Mouse (Mus musculus) mouse trophoblast stem cell (cell line): ENCODE results near the gene Gsg1l.

Experiments used
- in situ Hi-C, 2 experiments: fragments of 300-500 bp; cut with MseI, MboI; formaldehyde crosslinking; loops; 2 replicates in 1 of 2; 3 replicates in 1 of 2; pipeline ENCODE4 v1.15.1; 2025

Gene Gsg1l

DNA sequence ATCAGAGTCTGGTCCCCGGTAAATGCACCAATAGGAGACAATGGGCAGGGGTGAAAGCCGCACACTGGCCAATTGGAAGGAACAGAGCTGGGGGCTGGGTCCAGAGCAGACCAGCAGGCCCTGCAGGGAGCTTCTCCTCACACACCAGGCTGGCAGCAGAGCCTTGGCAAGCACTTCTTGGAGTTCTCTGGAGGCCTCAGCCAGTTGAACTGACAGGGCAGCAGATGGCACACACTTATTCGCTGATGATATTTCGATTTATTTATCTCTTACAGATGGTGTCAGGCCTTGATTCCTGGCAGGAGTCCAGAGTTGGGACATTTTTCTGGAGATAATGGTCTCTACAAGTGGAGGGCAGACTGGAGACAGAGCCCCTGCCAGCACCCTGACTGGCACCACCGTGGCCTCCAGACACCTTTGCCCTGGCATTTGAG lies 49.4 kb downstream of the Gsg1l start:
- in situ Hi-C loops = no loop called here

DNA sequence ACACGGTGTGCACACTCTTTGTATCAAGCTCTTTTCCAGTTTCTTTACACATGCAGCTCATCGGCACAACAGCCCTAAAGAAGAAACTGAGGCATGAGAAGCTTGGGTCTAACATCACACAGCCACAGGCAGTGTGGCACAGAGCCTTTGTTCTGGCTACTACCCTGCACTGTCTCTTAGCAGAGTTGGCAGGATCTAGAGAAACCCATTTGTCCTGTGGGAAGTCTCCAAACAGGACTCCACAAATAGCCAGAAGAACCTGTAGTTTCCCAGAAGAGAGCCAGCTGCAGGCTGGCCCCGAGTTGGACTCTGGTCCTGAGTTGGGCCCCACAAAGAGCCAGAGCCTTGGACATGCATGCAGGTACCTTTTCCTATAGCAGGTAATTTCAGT lies 49.9 kb downstream of the Gsg1l start:
- in situ Hi-C loops = no loop called here

GRCm38 (mm10) chr7:126031598-126032364 lies 50.4 kb downstream of the Gsg1l start:
- in situ Hi-C loops = no loop called here

DNA sequence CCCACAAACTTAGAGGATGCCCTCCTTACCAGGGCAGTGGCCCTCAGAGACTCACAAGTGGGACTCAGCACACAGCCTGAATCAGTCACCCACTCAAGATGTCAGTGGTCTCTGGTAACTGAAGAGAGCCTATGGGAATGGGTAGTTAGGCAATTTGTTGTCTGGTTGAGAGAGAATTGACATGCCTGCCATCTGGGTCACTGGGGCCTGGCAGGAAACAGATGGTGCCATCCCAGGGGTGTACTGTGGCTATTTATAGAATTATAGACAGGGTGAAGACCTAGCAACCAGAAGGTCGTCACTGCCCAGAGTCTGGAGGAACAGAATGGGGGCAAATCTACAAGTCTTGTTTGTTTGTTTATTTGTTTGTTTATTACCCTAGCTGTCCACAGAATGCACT lies 54.8 kb downstream of the Gsg1l start:
- in situ Hi-C loops = no loop called here

DNA sequence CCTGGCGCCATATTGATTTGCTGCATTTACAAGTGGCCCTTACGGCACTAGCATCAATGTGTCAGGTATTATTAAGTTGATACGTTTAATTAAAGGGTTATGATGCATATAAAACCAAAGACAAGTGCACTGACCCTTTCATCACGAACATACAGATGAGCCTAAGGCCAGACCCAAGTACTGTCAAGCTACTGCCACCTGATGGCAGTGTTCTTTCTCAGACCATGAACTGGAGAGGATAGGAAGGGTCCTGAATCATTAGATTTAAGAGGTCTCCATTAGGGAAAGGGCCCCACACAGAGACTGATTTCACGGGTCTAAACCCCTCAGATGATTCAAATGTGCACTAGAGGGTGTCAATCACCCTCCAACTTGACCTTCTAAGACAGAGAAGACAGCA lies 55.6 kb downstream of the Gsg1l start:
- in situ Hi-C loops = no loop called here

- in situ Hi-C loops = no loop called here
Measured at GRCm38 (mm10) chr7:126019966-126020365, 62.2 kb downstream of the Gsg1l start.

- in situ Hi-C loops = no loop called here
Measured at GRCm38 (mm10) chr7:126019321-126019720, 62.9 kb downstream of the Gsg1l start.

DNA sequence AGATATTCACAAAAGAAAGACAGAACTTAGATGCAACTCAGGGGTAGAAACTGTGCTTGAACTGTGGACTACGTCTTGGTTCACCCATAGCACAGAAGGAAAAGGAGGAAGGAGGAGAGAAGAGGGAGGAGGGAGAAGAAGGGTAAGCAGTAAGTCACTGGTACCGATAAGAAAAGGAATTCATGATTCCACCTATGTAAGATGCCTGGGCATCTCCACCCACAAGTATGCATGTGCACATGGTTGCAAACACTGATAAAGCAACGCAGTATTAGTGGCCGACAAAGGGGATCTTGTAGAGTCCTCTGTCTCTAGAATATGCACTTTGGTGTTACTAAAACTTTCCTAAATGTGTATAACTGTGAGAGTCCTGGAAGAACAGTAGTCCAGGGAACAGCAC lies 64.8 kb downstream of the Gsg1l start:
- in situ Hi-C loops = no loop called here

- in situ Hi-C loops = no loop called here
Measured at GRCm38 (mm10) chr7:126012325-126013021, 69.7 kb downstream of the Gsg1l start.

DNA sequence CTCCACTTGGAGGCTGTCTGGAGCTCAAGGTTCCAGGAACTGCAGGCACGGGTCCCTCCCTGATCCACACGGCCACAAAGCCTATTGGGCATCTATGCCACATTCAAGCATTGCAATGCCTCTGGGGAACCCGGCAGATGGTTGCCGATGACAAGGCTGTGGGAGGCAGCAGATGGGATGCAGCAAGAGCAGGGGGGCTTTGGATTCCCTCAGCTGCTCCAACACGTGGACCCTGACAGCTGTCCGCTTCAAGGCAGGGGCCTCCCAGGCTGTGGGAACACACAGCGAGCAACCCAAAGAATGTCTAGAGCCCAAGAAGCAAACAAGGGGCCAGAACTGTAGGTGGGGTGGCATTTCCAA lies 73.4 kb downstream of the Gsg1l start:
- in situ Hi-C loops = no loop called here

DNA sequence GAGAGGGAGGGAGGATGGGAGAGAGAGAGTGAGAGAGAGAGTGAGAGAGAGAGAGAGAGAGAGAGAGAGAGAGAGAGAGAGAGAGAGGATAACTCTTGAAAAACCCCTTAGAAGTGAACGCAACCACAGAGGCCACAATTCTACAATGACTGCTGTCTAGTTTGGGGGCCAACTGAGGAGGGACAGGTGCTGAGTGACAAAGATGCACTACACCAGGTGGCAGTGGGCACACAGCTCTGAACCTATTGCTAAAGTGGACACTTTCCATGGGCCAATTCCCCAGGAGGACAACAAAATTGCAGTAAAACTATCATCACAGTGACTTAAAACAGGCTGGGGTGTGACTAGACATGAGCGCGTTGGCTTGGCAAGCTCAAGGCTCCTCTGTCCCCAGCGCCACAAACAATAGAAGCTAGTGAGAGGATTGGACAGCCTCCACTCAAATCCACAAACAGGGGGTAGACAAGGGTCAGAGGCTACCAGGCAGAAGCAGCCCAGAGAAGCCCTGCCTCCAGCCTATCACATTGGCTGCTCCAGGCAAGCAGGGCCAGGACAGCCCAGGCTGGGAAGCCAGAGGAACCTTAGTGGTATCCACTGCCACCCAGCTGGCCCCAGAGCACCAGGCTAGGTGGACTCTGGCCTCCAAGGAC lies 73.9 kb downstream of the Gsg1l start:
- in situ Hi-C loops = no loop called here

DNA sequence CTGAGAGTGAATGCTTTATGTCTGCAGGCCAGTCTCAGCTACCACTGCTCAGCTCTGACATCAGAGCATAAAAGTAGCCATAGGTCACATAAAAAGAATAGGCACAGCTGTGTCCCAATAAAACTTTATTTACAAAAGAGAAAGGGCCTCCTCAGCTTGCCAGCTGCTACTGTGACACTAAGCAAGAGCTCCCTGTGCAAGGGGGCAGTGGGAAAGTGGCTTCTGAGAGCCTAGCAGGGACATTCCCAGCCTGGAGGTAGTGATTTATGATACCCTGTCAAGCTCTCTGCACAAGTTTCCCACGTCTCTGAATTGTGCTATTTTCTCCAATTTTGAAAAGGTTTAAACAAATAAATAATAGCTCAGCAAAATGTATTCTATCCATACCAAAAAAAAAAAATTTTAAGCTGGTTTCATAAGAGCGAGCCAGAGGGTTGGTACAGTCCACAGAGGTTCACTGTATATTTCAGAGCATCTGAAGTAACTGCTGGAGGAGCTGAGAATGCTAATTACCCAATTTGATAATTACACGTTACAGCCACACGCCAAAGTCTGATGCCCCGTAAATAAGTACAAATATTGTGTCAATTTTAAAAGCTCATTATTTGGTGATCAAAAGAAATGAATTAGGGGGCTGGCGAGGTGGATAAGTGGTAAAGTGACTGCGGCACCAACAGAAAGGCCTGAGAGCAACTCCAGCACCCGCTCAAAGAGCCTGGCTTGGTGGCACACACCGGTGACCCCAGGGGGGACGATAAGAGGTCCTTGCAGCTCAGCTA lies 74.9 kb downstream of the Gsg1l start:
- in situ Hi-C loops = no loop called here

GRCm38 (mm10) chr7:126005274-126005673 lies 76.9 kb downstream of the Gsg1l start:
- in situ Hi-C loops = no loop called here

GRCm38 (mm10) chr7:126001683-126002082 lies 80.5 kb downstream of the Gsg1l start:
- in situ Hi-C loops = no loop called here

DNA sequence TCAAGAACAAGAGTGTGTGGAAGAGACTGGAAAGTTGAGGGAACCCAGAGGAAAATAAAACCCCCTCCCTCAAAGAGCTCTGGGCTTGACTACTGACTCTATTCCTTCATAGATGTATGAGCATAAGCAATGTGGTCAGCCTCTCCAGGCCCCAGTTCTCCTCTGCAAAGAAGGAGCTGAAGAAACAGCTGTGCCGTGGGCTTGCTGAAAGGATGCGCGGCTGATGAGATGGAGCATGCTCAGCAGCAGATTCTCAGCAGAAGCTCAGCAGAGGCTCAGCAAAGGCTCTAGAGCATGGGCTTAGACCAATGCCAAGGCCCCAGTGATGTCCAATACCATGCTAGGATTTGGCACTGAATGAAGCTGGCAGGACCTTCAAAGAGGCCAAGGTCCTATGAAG lies 82.3 kb downstream of the Gsg1l start:
- in situ Hi-C loops = no loop called here

DNA sequence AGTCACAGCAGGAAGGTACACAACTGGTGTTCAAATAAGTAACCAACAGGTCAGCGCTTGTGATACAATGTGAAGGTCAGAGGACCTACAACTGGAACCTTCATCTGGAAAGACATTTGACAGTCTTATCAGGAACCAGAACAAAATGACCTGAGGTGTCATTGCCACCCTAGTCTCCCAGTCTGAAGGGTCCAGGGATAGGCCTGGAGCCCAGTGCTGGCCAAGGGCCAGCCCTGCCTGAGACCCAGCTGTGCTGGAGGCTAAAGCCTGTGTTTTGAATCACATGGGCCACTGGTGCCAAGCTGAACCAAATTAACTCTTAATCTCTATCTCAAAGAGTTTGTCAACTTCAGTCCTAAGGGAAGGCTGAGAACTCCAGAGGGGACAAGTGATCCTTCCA lies 86.1 kb downstream of the Gsg1l start:
- in situ Hi-C loops = no loop called here

- in situ Hi-C loops = no loop called here
Measured at GRCm38 (mm10) chr7:125992356-125992891, 89.8 kb downstream of the Gsg1l start.

DNA sequence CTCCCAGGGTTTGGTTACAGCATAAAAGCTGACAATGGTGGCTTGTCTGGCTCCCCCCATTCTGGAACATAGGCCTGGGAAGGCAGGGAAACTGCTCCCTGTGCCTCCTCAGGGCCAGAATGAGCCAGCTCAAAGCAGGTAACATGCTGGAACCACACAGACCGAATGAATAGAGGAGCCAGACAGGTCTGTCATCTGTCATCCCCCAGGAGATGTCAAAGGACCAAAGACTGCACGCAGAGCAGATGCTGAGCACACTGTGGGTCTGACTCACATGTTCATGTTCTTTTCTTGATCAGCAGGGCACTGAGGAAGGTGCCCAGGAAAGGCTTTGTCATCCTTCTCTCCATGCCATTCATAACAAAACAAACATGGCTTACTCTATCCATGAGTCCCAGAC lies 90.4 kb downstream of the Gsg1l start:
- in situ Hi-C loops = no loop called here

DNA sequence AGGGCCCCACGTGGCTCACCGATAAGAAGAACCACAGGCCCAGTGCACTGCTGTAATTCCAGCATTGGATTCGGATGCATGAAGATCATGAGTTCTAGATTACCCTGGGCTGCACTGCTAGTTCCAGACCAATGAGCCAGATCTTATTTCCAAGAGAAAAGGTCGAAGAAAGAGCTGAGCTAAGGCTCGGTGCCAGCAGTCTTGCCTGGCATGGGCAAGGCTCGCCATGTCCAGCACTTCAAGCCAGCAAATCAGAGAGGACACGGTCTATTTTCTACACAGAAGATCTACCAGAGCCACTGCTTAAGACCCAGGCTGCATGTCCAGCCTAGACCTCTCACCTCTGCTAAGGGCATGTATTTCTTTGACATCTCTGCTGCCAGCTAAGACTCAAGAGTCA lies 92.2 kb downstream of the Gsg1l start:
- in situ Hi-C loops = no loop called here

DNA sequence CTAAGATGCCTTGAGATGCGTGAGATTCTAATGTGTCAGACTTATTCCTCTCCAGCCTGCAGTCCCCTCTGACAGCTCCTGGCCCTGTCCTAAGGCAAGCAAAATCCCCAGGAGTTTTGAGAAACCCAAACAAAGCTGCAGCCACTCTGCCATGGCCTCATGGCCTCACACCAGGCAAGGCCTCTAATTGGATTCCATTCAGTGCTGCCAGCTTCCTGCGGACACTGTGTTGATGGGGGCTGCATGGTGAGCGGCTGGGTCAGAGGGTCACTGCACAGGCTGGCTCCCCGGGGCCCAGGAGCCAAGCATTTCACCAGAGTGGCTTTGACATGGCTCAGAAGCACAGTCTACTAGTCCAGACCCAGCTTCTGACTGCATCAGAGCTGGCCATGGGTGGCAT lies 92.7 kb downstream of the Gsg1l start:
- in situ Hi-C loops = no loop called here

GRCm38 (mm10) chr7:125988326-125988725 lies 93.9 kb downstream of the Gsg1l start:
- in situ Hi-C loops = no loop called here

DNA sequence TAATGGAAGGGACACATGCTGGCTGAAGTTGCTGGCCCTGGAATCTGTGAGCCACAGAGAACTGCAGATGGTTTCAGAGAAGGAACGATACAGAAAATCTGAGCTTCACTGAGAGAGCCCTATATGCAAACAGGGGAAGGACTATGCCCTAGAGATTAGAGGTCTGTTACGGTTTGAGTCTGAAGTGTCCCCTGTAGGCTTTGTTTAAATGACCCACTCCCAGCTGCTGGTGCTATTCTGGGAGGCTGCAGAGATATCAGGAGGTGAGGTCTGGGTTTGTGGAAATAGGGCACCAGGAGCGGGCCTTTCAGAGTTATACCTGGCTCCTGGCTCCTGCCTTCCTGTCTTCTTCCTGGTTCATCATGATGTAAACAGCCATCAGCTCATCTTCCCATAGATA lies 95.1 kb downstream of the Gsg1l start:
- in situ Hi-C loops = no loop called here
